Mouse (Mus musculus) fibroblast of lung, adult 2 months (primary cell): ENCODE results near the gene Speer2.

Experiments used
- DNase-seq: peaks from one replicate; pipeline ENCODE4 v3.0.0-alpha.2; 2011; ENCODE audit warnings: low read depth

Speer2 gene

DNA sequence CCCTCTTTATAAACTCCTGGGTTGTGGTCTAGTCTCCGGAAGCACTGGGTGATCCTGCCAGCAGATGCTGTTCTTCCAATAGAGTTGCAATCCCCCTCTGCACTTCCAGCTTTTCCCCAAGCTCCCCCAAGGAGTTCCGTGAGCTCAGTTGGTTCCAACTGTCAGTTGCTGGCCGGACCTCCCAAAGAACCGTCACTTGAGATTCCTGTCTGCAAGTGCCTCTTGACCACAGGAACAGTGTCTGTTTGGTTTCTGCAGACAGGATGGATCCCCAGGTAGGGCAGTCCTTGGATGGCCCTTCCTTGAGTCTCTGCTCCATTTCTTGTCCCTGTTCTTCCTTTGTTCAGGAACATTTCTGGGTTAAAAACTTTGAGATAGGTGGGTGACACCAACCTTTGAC, at the start of gene Speer2:
TSS of gene Speer2 (minus strand) at position 101 of the 400 bp plus-strand sequence.
- DNase-seq, result no peak

DNA sequence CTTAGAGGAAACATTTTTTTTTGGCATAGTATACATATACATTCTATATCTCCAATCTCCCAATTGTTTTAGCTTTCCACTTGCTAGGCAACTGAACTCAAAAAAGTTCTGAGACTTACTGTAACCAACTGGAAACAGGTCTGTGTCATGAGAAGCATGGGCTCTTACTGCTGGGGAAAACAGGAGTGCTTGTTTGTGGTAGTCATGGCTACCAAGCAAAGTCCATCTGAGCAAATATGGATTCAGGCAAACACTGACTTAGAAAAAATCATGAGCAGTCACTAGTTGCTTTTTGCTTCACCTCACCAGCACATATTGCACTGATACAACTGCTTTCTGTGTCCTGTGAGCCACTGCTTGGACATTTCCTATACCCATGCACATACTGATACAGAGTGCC, 40.8 kb upstream of the Speer2 start:
- DNase-seq, result no peak

GRCm38 (mm10) chr16:69880712-69881111, 17.2 kb upstream of the Speer2 start:
- DNase-seq, result no peak

DNA sequence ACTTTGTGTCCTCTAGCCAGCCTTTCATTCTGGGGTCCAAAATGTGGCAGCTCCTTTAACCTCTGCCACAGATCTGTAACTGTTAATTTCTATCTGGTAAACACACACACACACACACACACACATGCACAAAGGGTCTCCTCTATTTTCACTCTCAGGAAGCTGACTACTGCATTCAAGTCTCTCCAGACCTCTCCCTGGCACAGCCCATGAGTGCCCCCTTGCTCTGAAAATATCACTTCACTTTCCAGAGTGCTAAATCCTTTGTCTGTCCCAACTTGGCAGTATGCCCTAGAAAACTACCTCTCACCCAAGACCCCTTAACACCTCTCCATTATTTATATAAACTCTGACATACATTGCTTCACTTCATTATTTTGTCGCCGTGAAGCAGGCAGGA, 26.9 kb downstream of the Speer2 start:
- DNase-seq, result no peak

DNA sequence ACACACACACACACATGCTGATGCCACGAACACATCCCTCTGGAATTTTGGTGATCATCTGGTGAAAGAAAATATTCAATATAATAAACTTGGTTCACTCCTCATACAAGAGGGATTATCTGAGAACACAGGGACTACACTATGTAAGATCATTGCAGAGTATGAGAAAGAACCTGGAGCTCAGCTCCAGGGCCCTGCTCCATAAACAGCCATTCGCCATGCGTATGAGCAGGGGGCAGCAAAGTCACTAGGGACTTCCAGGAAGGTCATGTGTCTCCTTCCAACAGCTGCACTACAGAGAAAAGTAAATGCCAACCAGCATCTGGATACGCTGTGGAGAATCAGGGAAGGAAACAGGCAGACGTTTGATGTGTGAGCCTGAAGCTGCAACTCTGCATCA, 49.9 kb downstream of the Speer2 start:
- DNase-seq, result no peak
